Mouse (Mus musculus) liver, embryonic 14.5 days (tissue): ENCODE measurements around the gene Lonp2. TPM values are rescaled to one million over a fixed set of nuclear protein-coding genes. Genes with fewer than 3 reads are reported as not detected.

ENCODE experiments used
- ATAC-seq: fragments of 200-750 bp; cut with Nextera tagmentation; 2 replicates; pipeline ENCODE4 v1.8.0; 2017; ENCODE audit warnings: moderate number of reproducible peaks, mild to moderate bottlenecking, moderate library complexity; ENCODE audit not compliant: insufficient read depth
- DNase-seq, 3 experiments: peaks; one replicate each; pipeline ENCODE4 v3.0.0-alpha.2; 2012 to 2013; ENCODE audit warnings: low read depth in 3 of 3, low spot score in 3 of 3
- H3K27ac ChIP-seq: fragments of 300-500 bp; sonication (generic); 2 replicates; pipeline ENCODE4 v1.5.1; 2014; ENCODE audit warnings: moderate library complexity, mild to moderate bottlenecking, control low read depth, inconsistent platforms
- H3K27me3 ChIP-seq: fragments of 300-500 bp; sonication (generic); 2 replicates; pipeline ENCODE4 v1.6.1; 2014; ENCODE audit warnings: mild to moderate bottlenecking, low read length, moderate library complexity; ENCODE audit not compliant: control insufficient read depth, insufficient read depth
- H3K36me3 ChIP-seq: fragments of 300-500 bp; sonication (generic); replicated peaks from 2 replicates; pipeline ENCODE4 v1.6.1; 2014; ENCODE audit warnings: low read depth; ENCODE audit not compliant: control insufficient read depth, insufficient read depth
- H3K4me1 ChIP-seq, 2 experiments: fragments of 200-500 bp in 1 of 2; fragments of 300-500 bp in 1 of 2; sonication (generic) in 1 of 2; replicated peaks; 2 replicates each; pipeline ENCODE4 v1.6.1; 2012 to 2014; ENCODE audit warnings: antibody characterized with exemption in 1 of 2, inconsistent platforms in 1 of 2, low read length in 1 of 2; ENCODE audit not compliant: control insufficient read depth in 2 of 2, insufficient read depth in 2 of 2
- H3K4me2 ChIP-seq: fragments of 300-500 bp; sonication (generic); 2 replicates; pipeline ENCODE4 v1.6.1; 2014; ENCODE audit warnings: low read depth, mild to moderate bottlenecking, control low read depth, moderate library complexity
- H3K4me3 ChIP-seq, 2 experiments: fragments of 200-500 bp in 1 of 2; fragments of 300-500 bp in 1 of 2; sonication (generic) in 1 of 2; 2 replicates each; pipeline ENCODE4 v1.5.1; 2012 to 2014; ENCODE audit warnings: low read depth in 2 of 2, low read length in 2 of 2, mild to moderate bottlenecking in 2 of 2, control low read depth in 1 of 2, inconsistent platforms in 1 of 2, moderate library complexity in 1 of 2; ENCODE audit not compliant: insufficient read depth in 1 of 2
- H3K9ac ChIP-seq: fragments of 300-500 bp; sonication (generic); replicated peaks from 2 replicates; pipeline ENCODE4 v1.6.1; 2014; ENCODE audit warnings: mild to moderate bottlenecking, control low read depth, moderate library complexity
- H3K9me3 ChIP-seq: fragments of 300-500 bp; sonication (generic); 2 replicates; pipeline ENCODE4 v1.6.1; 2016; ENCODE audit warnings: low read length, mixed read lengths; ENCODE audit not compliant: control insufficient read depth
- CTCF ChIP-seq: IDR thresholded peaks from 2 replicates; pipeline ENCODE4 v1.5.1; 2016; ENCODE audit warnings: antibody characterized with exemption, low read depth, control low read depth
- EP300 ChIP-seq: IDR thresholded peaks from 2 replicates; pipeline ENCODE4 v1.6.1; 2016; ENCODE audit warnings: antibody characterized with exemption, low read depth
- WGBS: fragments of 180-500 bp; shearing (Covaris S2); extraction: QIAGEN DNeasy Blood & Tissue Kit; methylation state at CpG from one replicate; pipeline ENCODE4 v1.1.7; 2014; ENCODE audit not compliant: insufficient replicate concordance; 5-methylcytosine and 5-hydroxymethylcytosine counted together
- polyA plus RNA-seq, 2 experiments: library from polyadenylated mRNA; depleted of rRNA in 1 of 2; stranded (reverse) in 1 of 2; unstranded in 1 of 2; fragments of >200 nt; fragmentation: Nextera tagmentation in 1 of 2; extraction: Ambion mirVana in 1 of 2; gene quantifications; 2 replicates each; pipeline versions ENCODE4 v1.2.1 to v1.2.3; 2012 to 2014

Lonp2 gene
- polyA plus RNA-seq, 2 experiments, result 16.6 to 34.2 TPM

DNA sequence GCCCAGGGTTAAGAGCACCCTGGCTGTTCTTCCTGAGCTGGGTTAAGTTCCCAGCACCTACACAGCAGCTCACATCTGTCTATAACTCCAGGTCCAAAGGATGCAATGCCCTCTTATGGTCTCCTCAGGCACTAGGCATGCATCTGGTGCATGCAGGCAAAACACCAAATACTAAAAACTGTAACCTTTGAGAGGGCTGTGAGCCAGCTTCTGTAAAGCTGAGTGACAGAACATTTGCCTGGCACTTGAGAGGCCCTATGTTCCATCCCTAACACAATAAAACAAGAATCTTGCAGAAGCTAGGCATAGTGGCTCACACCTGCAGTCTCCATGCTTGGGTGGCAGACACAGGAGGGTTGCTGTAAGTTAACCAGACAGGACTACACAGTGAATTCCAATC is 117.8 kb downstream of the Lonp2 start:
- TF ChIP-seq EP300, result no peak
- no peak for TF ChIP-seq CTCF
- no peaks in the 10 kb centered on the region for H3K9me3 ChIP-seq
- DNase-seq (no peak), ATAC-seq (no peak)
- H3K36me3 ChIP-seq, result no peaks in the 10 kb centered on the region
- H3K27ac ChIP-seq, result no peak overlapping the region
- no peak overlapping the region for H3K4me3 ChIP-seq
- peaks cover 19 to 20% of the 10 kb centered on the region in 2 experiments for H3K4me1 ChIP-seq
- no peak overlapping the region for H3K9ac ChIP-seq
- no peaks in the 10 kb centered on the region for H3K27me3 ChIP-seq
- H3K4me2 ChIP-seq, result no peak overlapping the region

DNA sequence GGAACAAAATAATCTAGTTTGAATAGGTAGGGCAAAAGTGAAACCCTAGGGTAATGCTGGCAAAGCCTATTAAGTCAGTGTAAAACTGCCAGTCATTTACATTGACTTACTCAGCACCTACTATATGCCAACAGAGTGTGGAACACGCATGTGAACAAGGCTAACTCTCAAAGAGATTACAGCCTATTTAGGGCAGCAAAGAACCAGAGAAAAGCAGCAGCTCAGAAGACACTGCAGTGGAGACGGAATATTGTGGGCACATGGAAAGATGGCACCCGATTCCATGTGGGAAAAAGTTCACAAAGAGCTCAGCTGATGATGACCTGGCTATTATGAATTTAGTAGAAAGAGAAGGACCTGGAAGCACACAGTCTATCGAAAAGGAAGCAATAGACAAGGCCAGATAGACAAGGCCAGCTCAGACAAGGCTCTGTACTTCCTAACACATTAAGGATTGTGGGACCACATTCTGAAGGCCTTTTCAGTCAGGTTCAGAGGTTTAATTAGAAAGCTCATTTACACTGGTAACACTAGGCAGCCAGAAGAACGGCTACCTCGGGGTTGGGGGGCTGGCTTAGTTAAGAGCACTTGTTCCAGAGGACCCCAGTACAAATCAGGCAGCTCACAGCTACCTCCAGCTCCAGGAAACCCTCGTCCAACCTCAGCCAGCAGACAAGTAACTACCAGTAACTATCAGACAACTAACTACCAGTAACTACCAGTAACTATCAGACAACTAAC is 118.9 kb downstream of the Lonp2 start:
- no peak for DNase-seq
- Histone ChIP-seq H3K4me3 (no peak overlapping the region; a peak in 1 of 4 replicates), H3K9ac (no peak overlapping the region), H3K36me3 (no peaks in the 10 kb centered on the region), H3K27ac (peak overlapping the region; percentile 40), H3K4me1 (peaks cover 20 to 21% of the 10 kb centered on the region in 2 experiments), H3K27me3 (no peaks in the 10 kb centered on the region), H3K9me3 (no peaks in the 10 kb centered on the region), H3K4me2 (peak overlapping the region; percentile 36)
- 45% methylated on average over 7 of the region's 7 CpGs for WGBS
- TF ChIP-seq CTCF (no peak), EP300 (no peak)
- no peak for ATAC-seq

DNA sequence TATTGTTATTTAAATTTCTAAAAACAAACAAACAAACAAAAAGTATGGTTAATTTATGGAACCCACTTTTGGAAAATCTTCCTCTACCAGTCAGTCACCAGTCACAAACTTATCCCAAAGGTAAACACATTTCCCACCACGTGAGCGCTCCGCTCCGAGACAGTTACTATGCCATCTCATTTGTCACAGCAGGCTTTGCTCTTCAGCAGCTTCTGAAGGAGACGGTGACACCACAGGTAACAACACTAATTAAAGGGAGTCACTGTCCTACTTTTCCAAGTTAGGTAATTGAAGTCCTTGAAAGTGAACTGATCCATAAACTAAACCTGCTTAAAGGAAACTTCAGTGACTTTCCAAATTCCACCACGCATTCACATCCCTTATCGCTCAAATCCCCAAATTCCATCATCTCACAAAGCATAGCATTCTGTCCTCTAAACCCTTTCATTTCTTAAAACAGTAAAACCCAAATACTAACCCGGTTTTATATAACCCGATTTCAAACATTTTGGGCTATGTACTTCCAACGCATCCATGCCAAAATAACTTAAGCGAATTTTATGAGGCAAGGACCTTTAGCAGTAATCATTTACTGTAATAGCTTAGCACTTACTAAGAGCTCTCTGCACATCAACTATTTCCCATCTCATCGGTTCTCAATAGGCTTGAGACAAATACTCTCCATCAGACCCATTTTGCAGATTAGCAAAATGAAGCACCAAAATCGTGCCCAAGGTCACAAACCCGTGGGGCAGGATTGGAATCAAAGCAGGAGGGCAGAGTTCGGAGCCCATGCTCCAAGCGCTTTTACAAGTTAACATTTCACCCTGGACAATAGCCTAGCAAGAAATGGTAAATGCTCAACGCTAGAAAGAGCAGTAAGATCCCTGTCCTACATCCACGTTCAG is 120.7 kb downstream of the Lonp2 start:
- TF ChIP-seq CTCF, result no peak
- no peak for TF ChIP-seq EP300
- peaks cover 19 to 20% of the 10 kb centered on the region in 2 experiments for H3K4me1 ChIP-seq

GRCm38 (mm10) chr8:86745221-86745934 is 121.5 kb downstream of the Lonp2 start, which contains the start of the genes Gm10638 and Siah1a:
TSS of gene Gm10638 (plus strand) at chr8:86745699.
TSS of gene Siah1a (minus strand) at chr8:86745934.
- H3K4me1 ChIP-seq, result peaks cover 19 to 20% of the 10 kb centered on the region in 2 experiments
- H3K4me3 ChIP-seq, result peak within 1 kb of the TSS; percentile 80 to 83
- ATAC-seq (peak; percentile 73), DNase-seq (peak; percentile 52 to 64 (median 58))
- no peaks in the 10 kb centered on the region for H3K27me3 ChIP-seq
- no peaks in the 10 kb centered on the region for H3K9me3 ChIP-seq
- TF ChIP-seq CTCF (no peak), EP300 (no peak)
- H3K4me2 ChIP-seq, result peak within 1 kb of the TSS; percentile 99
- H3K27ac ChIP-seq, result peak within 1 kb of the TSS; percentile 81
- no peaks in the 10 kb centered on the region for H3K36me3 ChIP-seq
- WGBS, result under 1% methylated on average over 61 of the region's 88 CpGs
- H3K9ac ChIP-seq, result peak within 1 kb of the TSS; percentile 92

More for the DNA sequence above, 120.7 kb downstream of the Lonp2 start:
- Histone ChIP-seq H3K9ac (peak overlapping the region; percentile 92), H3K27ac (peak overlapping the region; percentile 81), H3K4me3 (peak overlapping the region; percentile 80 to 83), H3K9me3 (no peaks in the 10 kb centered on the region), H3K4me2 (peak overlapping the region; percentile 75), H3K27me3 (no peaks in the 10 kb centered on the region), H3K36me3 (no peaks in the 10 kb centered on the region)
- 8% methylated on average over 18 of the region's 18 CpGs for WGBS
- ATAC-seq (no peak), DNase-seq (peak in 1 of 3 experiments; percentile 36)
